Mouse (Mus musculus): ENCODE results near the gene Galnt9.

DNA sequence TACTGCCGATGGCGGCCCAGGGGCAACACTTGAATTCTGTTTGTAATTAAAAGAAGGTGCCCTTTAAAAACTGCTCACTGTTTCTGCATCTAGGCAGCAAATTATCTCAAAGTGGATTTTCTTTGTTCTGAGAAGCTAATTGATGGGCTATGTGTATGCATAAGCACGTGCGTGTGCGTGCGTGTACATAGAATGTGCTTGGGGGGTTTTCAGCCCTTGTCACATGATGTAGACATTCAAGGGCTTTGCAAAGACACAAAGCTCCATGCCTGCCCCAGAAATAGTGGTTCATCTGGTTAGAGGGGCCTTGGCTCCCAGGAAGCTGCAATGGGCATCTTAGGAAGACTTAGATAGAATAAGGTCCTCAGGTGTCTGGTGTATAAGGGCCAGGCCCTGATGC is 49.1 kb upstream of the Galnt9 start:
- TF ChIP-seq CTCF (IDR thresholded peaks at IDR 0.05; ENCODE audit: borderline replicate concordance, extremely low read depth, insufficient read depth, insufficient read length), result no peak
- TF ChIP-seq POLR2A (IDR thresholded peaks at IDR 0.05; ENCODE audit: borderline replicate concordance, extremely low read depth, insufficient read depth, insufficient read length, poor library complexity, severe bottlenecking), result no peak

Measured in brain, embryonic 14.5 days (tissue).